Mouse (Mus musculus): ENCODE results near the gene Bnip3. TPM values are rescaled to one million over a fixed set of nuclear protein-coding genes. Genes with fewer than 3 reads are reported as not detected.
A peak's percentile ranks its signal among the peaks of the same experiment; 100 is the strongest.

Gene Bnip3
- polyA plus RNA-seq, 1 experiment from 2014 or later, result 120 TPM

DNA sequence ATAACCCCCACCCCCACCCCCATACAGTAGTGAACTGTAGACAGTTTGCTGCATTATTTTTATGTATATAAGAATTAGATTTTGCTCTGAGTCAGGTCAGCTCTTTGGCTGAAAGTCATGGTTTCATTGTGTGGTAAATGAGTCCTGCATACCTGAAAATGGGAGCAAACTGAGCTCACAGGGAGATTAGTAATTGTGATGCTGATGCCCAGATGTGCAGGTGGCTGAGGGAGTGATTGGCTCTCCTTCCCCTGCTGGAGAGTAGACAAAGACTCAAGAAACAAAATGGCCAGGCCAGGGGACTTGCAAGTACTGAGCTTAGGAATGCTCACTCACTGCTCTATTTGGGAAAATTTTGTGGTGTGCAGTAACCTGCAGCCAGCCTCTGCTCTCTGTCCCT lies 59.2 kb downstream of the Bnip3 start:
- no peak overlapping the region for H3K4me2 ChIP-seq (replicated peaks)
- ATAC-seq (ENCODE audit: low FRiP score), result no peak
- peaks cover 33% of the 10 kb centered on the region for H3K4me1 ChIP-seq (replicated peaks; ENCODE audit: control insufficient read depth, insufficient read depth, low read length)
- H3K27ac ChIP-seq, result no peak overlapping the region
- H3K36me3 ChIP-seq (replicated peaks; ENCODE audit: control insufficient read depth, insufficient read depth), result peaks cover 53% of the 10 kb centered on the region
- H3K9me3 ChIP-seq (ENCODE audit: control insufficient read depth, low read length), result no peaks in the 10 kb centered on the region
- H3K27me3 ChIP-seq (ENCODE audit: control insufficient read depth, insufficient read depth, low read length), result no peaks in the 10 kb centered on the region
- DNase-seq (ENCODE audit: low spot score), result no peak
- no peak overlapping the region for H3K9ac ChIP-seq
- H3K4me3 ChIP-seq (replicated peaks; ENCODE audit: low read length), result no peak overlapping the region

DNA sequence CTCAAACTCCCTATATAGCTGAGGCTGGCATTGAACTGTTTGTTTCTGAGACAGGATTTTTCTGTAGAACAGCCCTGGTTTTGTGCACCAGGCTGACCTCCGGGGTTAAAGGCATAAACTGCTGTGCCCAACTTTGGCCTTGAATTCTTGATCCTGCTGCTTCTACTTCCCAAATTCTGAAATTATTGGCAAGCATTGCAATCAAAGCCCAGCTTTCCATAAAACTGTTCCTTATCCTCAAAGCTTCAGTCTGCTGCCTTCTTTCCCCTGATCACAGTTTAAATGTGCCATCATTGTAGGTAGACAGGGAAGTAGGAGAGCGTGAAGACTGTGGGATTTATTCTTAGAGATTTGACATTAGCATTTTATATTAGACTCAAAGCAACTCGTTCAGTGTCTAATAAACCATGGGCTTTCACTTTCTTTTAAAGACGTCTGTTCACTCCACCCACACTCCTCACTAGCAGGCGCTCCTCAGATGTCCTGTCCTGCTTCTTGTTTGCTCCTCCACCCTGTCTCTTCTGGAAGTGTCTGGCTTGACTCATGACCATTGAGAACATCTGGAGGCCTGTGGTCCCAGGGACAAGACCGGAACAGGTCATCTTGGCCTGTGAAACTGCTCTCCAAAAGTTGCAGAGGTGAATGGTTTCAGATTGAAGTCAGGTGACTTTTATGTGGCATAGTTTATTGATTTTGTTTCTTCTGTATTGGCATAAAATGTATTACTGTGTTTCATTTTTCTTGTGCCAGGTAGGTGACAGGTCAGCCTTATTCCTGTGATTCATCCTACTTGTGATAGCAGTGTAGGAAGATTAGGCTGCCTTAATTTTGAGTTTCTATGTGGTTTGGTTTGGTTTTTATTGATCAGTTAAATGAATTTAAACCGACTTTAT lies 61.0 kb downstream of the Bnip3 start:
- Histone ChIP-seq H3K4me2 (replicated peaks) (peak overlapping the region; percentile 74), H3K4me3 (replicated peaks; ENCODE audit: low read length) (peak overlapping the region; percentile 99), H3K36me3 (replicated peaks; ENCODE audit: control insufficient read depth, insufficient read depth) (peaks cover 36% of the 10 kb centered on the region), H3K27ac (no peak overlapping the region), H3K4me1 (replicated peaks; ENCODE audit: control insufficient read depth, insufficient read depth, low read length) (peaks cover 51% of the 10 kb centered on the region), H3K9ac (peak overlapping the region; percentile 96), H3K27me3 (ENCODE audit: control insufficient read depth, insufficient read depth, low read length) (no peaks in the 10 kb centered on the region), H3K9me3 (ENCODE audit: control insufficient read depth, low read length) (no peaks in the 10 kb centered on the region)
- no peak for ATAC-seq (ENCODE audit: low FRiP score)
- DNase-seq (ENCODE audit: low spot score), result no peak
- WGBS, result 82% methylated on average over 7 of the region's 7 CpGs

DNA sequence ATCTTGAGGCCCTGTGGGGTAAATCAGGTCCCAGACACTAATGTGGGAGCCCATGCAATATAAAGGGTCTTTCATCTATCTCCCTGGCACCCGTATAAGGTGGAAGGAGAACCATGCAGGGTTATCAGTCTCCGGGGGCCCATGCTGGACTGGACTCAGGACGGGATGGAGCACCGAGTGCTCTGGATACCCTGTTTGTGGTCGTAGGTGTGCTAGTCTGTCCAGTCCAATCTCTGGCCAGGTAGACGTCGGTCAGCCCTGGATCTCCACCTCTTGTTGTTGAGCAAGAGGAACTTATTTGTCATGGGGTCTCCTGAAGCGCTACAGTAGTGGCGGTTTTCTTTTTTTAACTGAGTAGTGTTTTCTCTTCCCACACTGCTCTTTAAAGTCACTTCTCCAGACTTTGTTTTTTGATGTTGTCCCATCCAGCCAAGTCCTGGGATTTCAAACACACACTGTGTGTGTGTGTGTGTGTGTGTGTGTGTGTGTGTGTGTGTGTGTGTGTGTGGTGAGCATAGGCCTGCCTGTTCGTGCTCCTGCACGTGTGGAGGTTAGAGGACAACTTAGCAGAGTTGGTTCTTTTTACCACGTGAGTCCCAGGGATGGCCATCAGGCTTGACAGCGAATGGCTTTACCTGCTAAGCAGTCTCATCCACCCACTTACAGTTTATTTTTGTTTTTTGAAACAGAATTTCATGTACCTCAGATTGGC lies 61.8 kb downstream of the Bnip3 start:
- Histone ChIP-seq H3K9me3 (ENCODE audit: control insufficient read depth, low read length) (no peaks in the 10 kb centered on the region), H3K4me2 (replicated peaks) (peak overlapping the region; percentile 74), H3K27me3 (ENCODE audit: control insufficient read depth, insufficient read depth, low read length) (no peaks in the 10 kb centered on the region), H3K4me1 (replicated peaks; ENCODE audit: control insufficient read depth, insufficient read depth, low read length) (peaks cover 59% of the 10 kb centered on the region), H3K36me3 (replicated peaks; ENCODE audit: control insufficient read depth, insufficient read depth) (peaks cover 27% of the 10 kb centered on the region), H3K9ac (peak overlapping the region; percentile 96), H3K27ac (peak overlapping the region; percentile 96; the same call in 1 of the 2 replicates), H3K4me3 (replicated peaks; ENCODE audit: low read length) (peak overlapping the region; percentile 99)
- no peak for DNase-seq (ENCODE audit: low spot score)
- no peak for ATAC-seq (ENCODE audit: low FRiP score)
- WGBS, result 46% methylated on average over 13 of the region's 13 CpGs

DNA sequence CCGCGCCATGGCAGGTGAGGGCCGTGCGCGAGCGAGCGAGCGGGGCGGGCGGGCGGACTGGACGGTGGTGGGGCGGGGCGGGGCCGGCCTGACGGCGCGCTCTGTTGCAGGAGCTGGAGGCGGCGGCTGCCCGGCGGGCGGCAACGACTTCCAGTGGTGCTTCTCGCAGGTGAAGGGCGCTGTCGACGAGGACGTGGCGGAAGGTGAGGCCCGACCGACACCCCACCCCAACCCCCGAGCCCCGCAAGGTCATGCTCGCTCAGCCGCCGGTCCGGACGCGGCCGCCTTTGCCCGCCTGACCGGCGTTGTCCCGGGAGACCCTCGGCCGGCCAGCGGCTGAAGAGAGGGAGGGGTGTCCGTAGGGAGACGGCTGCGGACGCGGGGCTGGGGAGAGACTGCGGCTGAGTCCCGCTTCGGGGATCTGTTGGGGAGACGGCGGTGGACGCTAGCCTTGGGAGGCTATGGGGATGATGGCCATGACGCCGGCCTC lies 62.8 kb downstream of the Bnip3 start:
- ATAC-seq (ENCODE audit: low FRiP score) (peak; percentile 78), DNase-seq (ENCODE audit: low spot score) (no peak)
- Histone ChIP-seq H3K4me3 (replicated peaks; ENCODE audit: low read length) (peak overlapping the region; percentile 99), H3K27ac (peak overlapping the region; percentile 96), H3K27me3 (ENCODE audit: control insufficient read depth, insufficient read depth, low read length) (no peaks in the 10 kb centered on the region), H3K4me1 (replicated peaks; ENCODE audit: control insufficient read depth, insufficient read depth, low read length) (peaks cover 64% of the 10 kb centered on the region), H3K36me3 (replicated peaks; ENCODE audit: control insufficient read depth, insufficient read depth) (peaks cover 18% of the 10 kb centered on the region), H3K9me3 (ENCODE audit: control insufficient read depth, low read length) (no peaks in the 10 kb centered on the region), H3K9ac (peak overlapping the region; percentile 96), H3K4me2 (replicated peaks) (peak overlapping the region; percentile 74)
- under 1% methylated on average over 52 of the region's 61 CpGs for WGBS

DNA sequence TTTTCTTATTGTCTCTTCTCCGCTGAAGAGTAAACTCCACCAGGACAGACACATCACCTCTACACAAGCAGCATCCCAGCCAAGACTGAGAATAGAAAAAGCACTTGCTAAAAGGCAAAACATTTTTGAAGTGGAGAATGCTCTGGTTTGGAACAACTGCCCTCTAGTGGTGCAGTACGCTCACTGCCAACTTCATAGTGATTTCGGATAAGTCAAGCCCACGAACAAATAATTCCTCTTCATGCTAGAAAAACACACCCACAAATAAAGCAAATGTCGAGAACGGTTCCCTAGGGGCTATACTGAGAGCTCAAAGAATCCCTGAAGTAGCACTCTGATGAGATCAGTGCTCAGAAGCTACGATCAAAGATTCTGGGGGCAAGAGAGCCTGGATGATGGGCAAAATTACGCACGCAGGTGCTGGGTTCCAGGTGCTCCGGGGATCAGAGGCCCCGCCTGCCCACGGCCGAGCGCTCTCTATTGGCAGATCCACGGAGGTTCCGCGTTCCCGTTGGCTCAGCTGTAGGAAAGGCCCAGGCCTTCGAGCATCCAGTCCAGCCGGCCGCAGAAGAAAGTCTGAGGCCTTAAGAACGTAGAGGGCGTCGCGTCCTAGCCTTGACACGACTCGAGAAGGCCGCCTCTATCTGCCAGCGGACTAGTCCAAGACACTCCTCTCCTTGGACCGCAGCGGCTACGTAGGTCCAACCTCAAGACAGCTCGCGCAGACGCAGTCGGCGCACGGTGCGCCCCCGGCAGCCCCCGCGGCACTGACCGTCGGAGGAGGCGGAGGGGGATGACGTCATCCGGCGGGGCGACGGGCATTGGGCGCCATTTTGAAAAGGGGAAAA lies 63.6 kb downstream of the Bnip3 start, which contains the start of the genes Ppp2r2d and Mapk1ip1:
TSS of gene Ppp2r2d (plus strand) at position 536 of the 848 bp plus-strand sequence.
TSS of gene Mapk1ip1 (minus strand) at position 730 of the 848 bp plus-strand sequence.
- peaks cover 64% of the 10 kb centered on the region for H3K4me1 ChIP-seq (replicated peaks; ENCODE audit: control insufficient read depth, insufficient read depth, low read length)
- peak within 1 kb of the TSS; percentile 99 for H3K4me3 ChIP-seq (replicated peaks; ENCODE audit: low read length)
- no peaks in the 10 kb centered on the region for H3K27me3 ChIP-seq (ENCODE audit: control insufficient read depth, insufficient read depth, low read length)
- peak within 1 kb of the TSS; percentile 96 for H3K9ac ChIP-seq
- ATAC-seq (ENCODE audit: low FRiP score) (peak; percentile 91), DNase-seq (ENCODE audit: low spot score) (peak; percentile 98)
- peak within 1 kb of the TSS; percentile 74 for H3K4me2 ChIP-seq (replicated peaks)
- peaks cover 13% of the 10 kb centered on the region; the same call in 1 of the 2 replicates for H3K36me3 ChIP-seq (replicated peaks; ENCODE audit: control insufficient read depth, insufficient read depth)
- WGBS, result under 1% methylated on average over 49 of the region's 51 CpGs
- H3K27ac ChIP-seq, result peak within 1 kb of the TSS; percentile 96
- no peaks in the 10 kb centered on the region for H3K9me3 ChIP-seq (ENCODE audit: control insufficient read depth, low read length)

DNA sequence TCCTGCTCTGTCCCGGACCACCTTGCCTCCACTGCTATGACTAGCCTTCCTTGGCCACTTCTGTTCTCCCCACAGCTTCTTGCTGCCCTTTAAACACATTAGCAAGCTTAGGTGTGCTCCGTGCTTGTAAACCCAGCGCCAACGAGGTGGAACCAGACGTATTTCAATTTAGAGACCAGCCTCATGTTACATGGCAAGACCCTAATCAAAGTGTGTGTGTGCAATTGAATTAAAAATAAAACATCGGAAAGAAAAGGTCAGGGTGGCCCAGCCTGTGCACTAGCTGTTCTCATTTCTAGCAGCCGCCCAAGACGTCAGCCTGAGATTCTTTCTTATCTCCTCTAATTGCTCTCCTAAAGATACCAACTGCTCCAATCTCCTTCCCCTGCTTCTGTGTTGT lies 64.2 kb downstream of the Bnip3 start:
- peak overlapping the region; percentile 70 for H3K4me2 ChIP-seq (replicated peaks)
- peak overlapping the region; percentile 96 for H3K9ac ChIP-seq
- H3K4me1 ChIP-seq (replicated peaks; ENCODE audit: control insufficient read depth, insufficient read depth, low read length), result peaks cover 58% of the 10 kb centered on the region
- peak overlapping the region; percentile 51 for H3K27ac ChIP-seq
- H3K4me3 ChIP-seq (replicated peaks; ENCODE audit: low read length), result peak overlapping the region; percentile 99
- H3K36me3 ChIP-seq (replicated peaks; ENCODE audit: control insufficient read depth, insufficient read depth), result peaks cover 6% of the 10 kb centered on the region; the same call in 1 of the 2 replicates
- ATAC-seq (ENCODE audit: low FRiP score) (no peak), DNase-seq (ENCODE audit: low spot score) (no peak)
- H3K27me3 ChIP-seq (ENCODE audit: control insufficient read depth, insufficient read depth, low read length), result no peaks in the 10 kb centered on the region
- no peaks in the 10 kb centered on the region for H3K9me3 ChIP-seq (ENCODE audit: control insufficient read depth, low read length)
- 50% methylated on average over 8 of the region's 8 CpGs for WGBS

DNA sequence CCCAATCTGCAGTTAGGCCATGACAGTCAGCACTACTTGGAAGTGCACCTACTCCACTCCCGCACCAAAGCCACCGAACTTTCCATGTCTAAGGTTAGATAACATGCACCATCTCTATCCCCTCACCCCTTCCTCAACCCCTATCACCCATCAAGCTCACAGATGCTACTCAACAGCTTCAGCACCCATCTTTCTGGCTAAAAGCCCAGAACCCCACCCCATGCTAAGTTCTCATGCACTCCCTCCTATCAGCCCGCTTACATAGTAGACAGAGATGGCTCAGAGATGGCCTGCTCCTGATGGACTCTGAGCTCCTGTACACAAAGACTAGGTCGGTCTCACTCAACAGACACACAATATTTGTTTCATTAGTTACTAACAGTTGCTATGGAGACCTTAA lies 65.9 kb downstream of the Bnip3 start:
- 94% methylated on average over 4 of the region's 4 CpGs for WGBS
- Histone ChIP-seq H3K27ac (no peak overlapping the region), H3K36me3 (replicated peaks; ENCODE audit: control insufficient read depth, insufficient read depth) (no peaks in the 10 kb centered on the region; the same call in 1 of the 2 replicates), H3K9me3 (ENCODE audit: control insufficient read depth, low read length) (no peaks in the 10 kb centered on the region), H3K4me2 (replicated peaks) (peak overlapping the region; percentile 70), H3K4me3 (replicated peaks; ENCODE audit: low read length) (no peak overlapping the region), H3K9ac (no peak overlapping the region), H3K4me1 (replicated peaks; ENCODE audit: control insufficient read depth, insufficient read depth, low read length) (peaks cover 47% of the 10 kb centered on the region), H3K27me3 (ENCODE audit: control insufficient read depth, insufficient read depth, low read length) (no peaks in the 10 kb centered on the region)
- no peak for DNase-seq (ENCODE audit: low spot score)
- ATAC-seq (ENCODE audit: low FRiP score), result no peak

DNA sequence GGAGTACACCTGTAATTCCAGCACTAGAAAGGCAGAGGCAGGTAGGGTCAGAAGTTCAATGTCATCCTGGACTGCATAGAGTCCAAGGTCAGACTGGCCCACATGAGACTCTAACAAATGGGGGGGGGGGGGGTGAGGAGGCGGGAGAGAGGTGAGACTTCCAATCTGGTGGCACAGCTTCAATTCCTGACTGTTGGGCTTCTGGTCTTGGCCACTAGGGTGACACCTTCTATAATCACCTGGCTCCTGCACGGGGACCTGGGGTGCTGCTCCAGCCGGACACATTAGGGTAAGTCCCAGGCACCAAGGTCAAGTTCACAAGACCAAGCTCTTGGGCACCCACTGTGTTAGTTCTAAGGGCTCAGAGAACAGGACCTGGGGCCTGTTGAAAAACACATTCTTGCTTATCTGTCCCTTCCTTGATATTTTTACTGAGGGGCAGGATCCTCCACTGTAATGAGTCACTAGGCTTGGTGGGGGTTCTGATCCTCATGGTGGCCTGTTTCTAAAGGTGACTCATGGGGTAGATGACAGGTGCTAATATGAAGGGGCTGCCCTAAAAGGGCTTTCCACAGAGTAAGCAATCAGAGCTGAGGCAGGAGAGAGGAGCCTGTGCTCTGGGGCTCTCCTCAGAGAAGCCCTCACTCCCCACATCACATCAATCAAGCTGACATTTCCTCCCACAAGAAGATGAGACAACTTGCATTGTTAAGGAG lies 67.7 kb downstream of the Bnip3 start:
- Histone ChIP-seq H3K27ac (peak overlapping the region; percentile 18; the same call in 1 of the 2 replicates), H3K9ac (no peak overlapping the region), H3K27me3 (ENCODE audit: control insufficient read depth, insufficient read depth, low read length) (no peaks in the 10 kb centered on the region), H3K4me1 (replicated peaks; ENCODE audit: control insufficient read depth, insufficient read depth, low read length) (peaks cover 34% of the 10 kb centered on the region), H3K4me2 (replicated peaks) (no peak overlapping the region), H3K4me3 (replicated peaks; ENCODE audit: low read length) (no peak overlapping the region), H3K9me3 (ENCODE audit: control insufficient read depth, low read length) (no peaks in the 10 kb centered on the region), H3K36me3 (replicated peaks; ENCODE audit: control insufficient read depth, insufficient read depth) (peaks cover 1% of the 10 kb centered on the region; the same call in 1 of the 2 replicates)
- no peak for DNase-seq (ENCODE audit: low spot score)
- ATAC-seq (ENCODE audit: low FRiP score), result no peak
- 75% methylated on average over 3 of the region's 3 CpGs for WGBS

All from hindbrain, embryonic 14.5 days (tissue).